Mouse (Mus musculus): Measurements from ENCODE around the gene Lrpprc.
"Not testable (repeated sequence)": the region's sequence is repeated elsewhere in the genome, so short reads cannot be mapped to it uniquely, and the experiment has no call there.

Gene Lrpprc

GRCm38 (mm10) chr17:84790447-84791098, at the start of gene Lrpprc:
Lrpprc (minus strand) TSS chr17:84790789.
- peak; percentile 90 to 92 for DNase-seq (ENCODE audit: low spot score in 2 of 2)

GRCm38 (mm10) chr17:84837780-84838179, 47.2 kb upstream of the Lrpprc start:
- DNase-seq (ENCODE audit: low spot score in 2 of 2): peak; percentile 36 to 38

GRCm38 (mm10) chr17:84835249-84835648, 44.7 kb upstream of the Lrpprc start:
- no peak for DNase-seq (ENCODE audit: low spot score in 2 of 2)

- DNase-seq (ENCODE audit: low spot score in 2 of 2): no peak
Observed at GRCm38 (mm10) chr17:84832346-84832745, 41.8 kb upstream of the Lrpprc start.

GRCm38 (mm10) chr17:84828301-84828700, 37.7 kb upstream of the Lrpprc start:
- DNase-seq (ENCODE audit: low spot score in 2 of 2): no peak

- no peak for DNase-seq (ENCODE audit: low spot score in 2 of 2)
Observed at GRCm38 (mm10) chr17:84820603-84821002, 30.0 kb upstream of the Lrpprc start.

- DNase-seq (ENCODE audit: low spot score in 2 of 2): no peak
Observed at GRCm38 (mm10) chr17:84818390-84818789, 27.8 kb upstream of the Lrpprc start.

GRCm38 (mm10) chr17:84816014-84816461, 25.4 kb upstream of the Lrpprc start:
- DNase-seq (ENCODE audit: low spot score in 2 of 2): no peak

GRCm38 (mm10) chr17:84814905-84815304, 24.3 kb upstream of the Lrpprc start:
- no peak for DNase-seq (ENCODE audit: low spot score in 2 of 2)

GRCm38 (mm10) chr17:84814192-84814591, 23.6 kb upstream of the Lrpprc start:
- not testable (repeated sequence) for DNase-seq (ENCODE audit: low spot score in 2 of 2)

- DNase-seq (ENCODE audit: low spot score in 2 of 2): no peak
Observed at GRCm38 (mm10) chr17:84792006-84792405, 1.4 kb upstream of the Lrpprc start.

- DNase-seq (ENCODE audit: low spot score in 2 of 2): no peak
Observed at GRCm38 (mm10) chr17:84791156-84791555, 567 bp upstream of the Lrpprc start.

GRCm38 (mm10) chr17:84790043-84790442, 546 bp downstream of the Lrpprc start:
- peak; percentile 25 to 38 for DNase-seq (ENCODE audit: low spot score in 2 of 2)

- DNase-seq (ENCODE audit: low spot score in 2 of 2): no peak
Observed at GRCm38 (mm10) chr17:84788376-84789125, 2.0 kb downstream of the Lrpprc start.

- DNase-seq (ENCODE audit: low spot score in 2 of 2): no peak
Observed at GRCm38 (mm10) chr17:84787477-84787876, 3.1 kb downstream of the Lrpprc start.

GRCm38 (mm10) chr17:84786911-84787310, 3.7 kb downstream of the Lrpprc start:
- no peak for DNase-seq (ENCODE audit: low spot score in 2 of 2)

GRCm38 (mm10) chr17:84785176-84785575, 5.4 kb downstream of the Lrpprc start:
- DNase-seq (ENCODE audit: low spot score in 2 of 2): no peak

- no peak for DNase-seq (ENCODE audit: low spot score in 2 of 2)
Observed at GRCm38 (mm10) chr17:84783491-84783890, 7.1 kb downstream of the Lrpprc start.

- no peak for DNase-seq (ENCODE audit: low spot score in 2 of 2)
Observed at GRCm38 (mm10) chr17:84780321-84780720, 10.3 kb downstream of the Lrpprc start.

GRCm38 (mm10) chr17:84778477-84778978, 12.1 kb downstream of the Lrpprc start:
- DNase-seq (ENCODE audit: low spot score in 2 of 2): no peak

- DNase-seq (ENCODE audit: low spot score in 2 of 2): peak; percentile 16 to 40
Observed at GRCm38 (mm10) chr17:84776362-84777000, 14.1 kb downstream of the Lrpprc start.

- no peak for DNase-seq (ENCODE audit: low spot score in 2 of 2)
Observed at GRCm38 (mm10) chr17:84775291-84775690, 15.3 kb downstream of the Lrpprc start.

Data from spleen, postnatal 36 days (tissue).